Mouse (Mus musculus): ENCODE data around the gene Usp38. TPM values are rescaled to one million over a fixed set of nuclear protein-coding genes. Genes with fewer than 3 reads are reported as not detected.

The Usp38 gene
- polyA plus RNA-seq (2017; shearing (Covaris generic)) = 64.2 TPM

GRCm38 (mm10) chr8:81014789-81015699 lies at the start of gene Usp38:
Gene Usp38 (minus strand): TSS chr8:81014928.

Other genes starting within 250 kb of the Usp38 start
- not detected for gene Gab1, start 134.4 kb downstream of the Usp38 start, polyA plus RNA-seq (2017; shearing (Covaris generic))

All from effector memory CD4-positive, alpha-beta T cell, adult 7 months (primary cell).